Mouse (Mus musculus) stomach, postnatal 0 days (tissue): ENCODE data around the gene Rps2. TPM values are rescaled to one million over a fixed set of nuclear protein-coding genes. Genes with fewer than 3 reads are reported as not detected.

Experiments used
- ATAC-seq: fragments of 200-750 bp; cut with Nextera tagmentation; 2 replicates; pipeline ENCODE4 v1.8.0; 2017; ENCODE audit not compliant: low FRiP score, low TSS enrichment
- DNase-seq: peaks from one replicate; pipeline ENCODE4 v3.0.0-alpha.2; 2016; ENCODE audit warnings: low spot score
- H3K27ac ChIP-seq: fragments of 300-500 bp; sonication (generic); replicated peaks from 2 replicates; pipeline ENCODE4 v1.5.1; 2014; ENCODE audit warnings: mild to moderate bottlenecking, control low read depth
- H3K27me3 ChIP-seq: fragments of 300-500 bp; sonication (generic); 2 replicates; pipeline ENCODE4 v1.6.1; 2014; ENCODE audit warnings: low read length; ENCODE audit not compliant: control insufficient read depth, insufficient read depth
- H3K36me3 ChIP-seq: fragments of 300-500 bp; sonication (generic); 2 replicates; pipeline ENCODE4 v1.6.1; 2014; ENCODE audit warnings: low read length, mixed read lengths; ENCODE audit not compliant: control insufficient read depth, insufficient read depth
- H3K4me1 ChIP-seq: fragments of 300-500 bp; sonication (generic); replicated peaks from 2 replicates; pipeline ENCODE4 v1.6.1; 2014; ENCODE audit warnings: antibody characterized with exemption; ENCODE audit not compliant: control insufficient read depth, insufficient read depth
- H3K4me2 ChIP-seq: fragments of 300-500 bp; sonication (generic); replicated peaks from 2 replicates; pipeline ENCODE4 v1.6.1; 2014; ENCODE audit warnings: low read depth, mild to moderate bottlenecking, control low read depth, moderate library complexity
- H3K4me3 ChIP-seq: fragments of 300-500 bp; sonication (generic); 2 replicates; pipeline ENCODE4 v1.5.1; 2014; ENCODE audit warnings: low read depth, low read length, control low read depth
- H3K9ac ChIP-seq: fragments of 300-500 bp; sonication (generic); 2 replicates; pipeline ENCODE4 v1.6.1; 2014; ENCODE audit warnings: mild to moderate bottlenecking, low read length, control low read depth, mixed read lengths
- H3K9me3 ChIP-seq: fragments of 300-500 bp; sonication (generic); 2 replicates; pipeline ENCODE4 v1.6.1; 2016; ENCODE audit warnings: low read length; ENCODE audit not compliant: control insufficient read depth
- CTCF ChIP-seq: IDR thresholded peaks from 2 replicates; pipeline ENCODE4 v1.5.1; 2016; ENCODE audit warnings: antibody characterized with exemption, low read depth, mild to moderate bottlenecking, moderate library complexity
- EP300 ChIP-seq: optimal IDR thresholded peaks from 2 replicates; pipeline ENCODE3; 2016; ENCODE audit warnings: antibody characterized with exemption
- WGBS: fragments of 180-500 bp; shearing (Covaris S2); extraction: QIAGEN DNeasy Blood & Tissue Kit; methylation state at CpG from one replicate; pipeline ENCODE4 v1.1.7; 2014; 5-methylcytosine and 5-hydroxymethylcytosine counted together
- polyA plus RNA-seq: library from polyadenylated mRNA; unstranded; fragments of >200 nt; fragmentation: Nextera tagmentation; extraction: Ambion mirVana; gene quantifications from 2 replicates; pipeline ENCODE4 v1.2.1, GENCODE M21; 2015

Gene Rps2
- polyA plus RNA-seq, 1 experiment from 2014 or later: 1,135 TPM

DNA sequence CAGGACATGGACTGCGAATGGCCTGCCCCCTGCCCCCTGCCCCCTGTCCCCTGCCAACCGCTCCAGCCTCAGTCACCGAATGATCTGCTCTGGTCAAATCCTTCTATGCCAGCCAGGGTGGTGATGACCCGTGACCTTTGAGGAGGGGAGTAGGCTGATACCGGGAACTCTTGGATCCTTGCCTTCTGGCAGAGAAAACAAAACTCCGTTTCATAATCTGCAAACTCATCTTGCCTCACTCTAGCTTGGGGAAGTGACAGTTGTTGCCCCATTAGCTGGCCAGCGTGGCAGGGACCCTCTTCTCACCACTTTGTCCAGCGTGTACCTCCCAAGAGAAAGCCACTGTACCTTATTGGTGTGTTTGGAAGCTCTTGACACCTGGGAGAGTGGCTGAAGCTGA is 24.4 kb downstream of the Rps2 start:
- Histone ChIP-seq H3K4me1 (peaks cover 2% of the 10 kb centered on the region; the same call in 1 of the 2 replicates), H3K9ac (no peak overlapping the region), H3K4me2 (no peak overlapping the region), H3K36me3 (peaks cover 11% of the 10 kb centered on the region; the same call in 1 of the 2 replicates), H3K27me3 (no peaks in the 10 kb centered on the region), H3K9me3 (no peaks in the 10 kb centered on the region), H3K27ac (no peak overlapping the region), H3K4me3 (no peak overlapping the region)
- DNase-seq: no peak
- 75% methylated on average over 8 of the region's 8 CpGs for WGBS
- TF ChIP-seq CTCF (no peak), EP300 (no peak)
- no peak for ATAC-seq

DNA sequence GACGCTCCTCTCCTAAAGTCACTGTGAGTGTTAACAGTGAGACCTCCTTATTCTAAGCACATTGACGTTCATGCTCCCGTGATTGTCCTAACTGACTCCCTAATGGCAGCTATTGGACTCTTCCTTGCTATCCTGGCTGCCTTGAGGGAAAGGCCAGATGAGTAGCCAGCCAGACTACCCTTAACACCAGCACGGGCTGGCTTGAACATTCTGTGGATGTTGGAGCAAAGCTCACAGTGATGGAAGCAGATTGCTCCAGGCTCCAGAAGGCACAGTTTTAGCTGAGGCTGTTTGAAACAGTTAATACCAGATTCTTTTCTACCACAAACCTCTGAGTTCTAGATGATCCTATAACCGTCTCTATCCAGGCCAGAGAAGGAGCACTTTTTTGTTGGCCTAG is 26.0 kb downstream of the Rps2 start:
- Histone ChIP-seq H3K27me3 (no peaks in the 10 kb centered on the region), H3K27ac (no peak overlapping the region), H3K9ac (no peak overlapping the region), H3K36me3 (peaks cover 11% of the 10 kb centered on the region; the same call in 1 of the 2 replicates), H3K9me3 (no peaks in the 10 kb centered on the region), H3K4me1 (no peaks in the 10 kb centered on the region), H3K4me3 (no peak overlapping the region), H3K4me2 (no peak overlapping the region)
- DNase-seq: no peak
- TF ChIP-seq EP300 (no peak), CTCF (no peak)
- no peak for ATAC-seq
- WGBS: 73% methylated on average over 5 of the region's 5 CpGs

DNA sequence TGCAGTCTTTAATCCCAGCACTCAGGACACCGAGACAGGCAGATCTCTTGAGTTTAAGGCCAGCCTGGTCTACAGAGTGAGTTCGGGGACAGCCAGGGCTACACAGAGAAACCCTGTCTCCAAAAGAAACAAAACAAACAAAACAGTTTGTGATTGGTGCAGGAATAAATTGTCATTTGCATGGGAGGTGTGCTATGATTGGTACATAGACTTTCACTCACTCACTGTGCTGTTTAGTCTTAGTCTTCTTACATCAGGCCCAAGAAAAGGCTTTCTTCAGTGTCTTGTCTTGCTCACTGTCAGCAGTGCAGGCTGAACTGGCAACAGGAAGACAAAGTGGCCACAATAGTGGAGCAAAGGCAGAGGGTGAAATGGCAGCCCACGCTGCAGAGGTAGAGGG is 26.5 kb downstream of the Rps2 start:
- TF ChIP-seq CTCF (no peak), EP300 (no peak)
- Histone ChIP-seq H3K4me1 (no peaks in the 10 kb centered on the region), H3K27ac (no peak overlapping the region), H3K27me3 (no peaks in the 10 kb centered on the region), H3K9me3 (no peaks in the 10 kb centered on the region), H3K4me2 (no peak overlapping the region), H3K9ac (no peak overlapping the region), H3K4me3 (no peak overlapping the region), H3K36me3 (peaks cover 11% of the 10 kb centered on the region; the same call in 1 of the 2 replicates)
- ATAC-seq (no peak), DNase-seq (no peak)
- WGBS: 78% methylated on average over 3 of the region's 3 CpGs

DNA sequence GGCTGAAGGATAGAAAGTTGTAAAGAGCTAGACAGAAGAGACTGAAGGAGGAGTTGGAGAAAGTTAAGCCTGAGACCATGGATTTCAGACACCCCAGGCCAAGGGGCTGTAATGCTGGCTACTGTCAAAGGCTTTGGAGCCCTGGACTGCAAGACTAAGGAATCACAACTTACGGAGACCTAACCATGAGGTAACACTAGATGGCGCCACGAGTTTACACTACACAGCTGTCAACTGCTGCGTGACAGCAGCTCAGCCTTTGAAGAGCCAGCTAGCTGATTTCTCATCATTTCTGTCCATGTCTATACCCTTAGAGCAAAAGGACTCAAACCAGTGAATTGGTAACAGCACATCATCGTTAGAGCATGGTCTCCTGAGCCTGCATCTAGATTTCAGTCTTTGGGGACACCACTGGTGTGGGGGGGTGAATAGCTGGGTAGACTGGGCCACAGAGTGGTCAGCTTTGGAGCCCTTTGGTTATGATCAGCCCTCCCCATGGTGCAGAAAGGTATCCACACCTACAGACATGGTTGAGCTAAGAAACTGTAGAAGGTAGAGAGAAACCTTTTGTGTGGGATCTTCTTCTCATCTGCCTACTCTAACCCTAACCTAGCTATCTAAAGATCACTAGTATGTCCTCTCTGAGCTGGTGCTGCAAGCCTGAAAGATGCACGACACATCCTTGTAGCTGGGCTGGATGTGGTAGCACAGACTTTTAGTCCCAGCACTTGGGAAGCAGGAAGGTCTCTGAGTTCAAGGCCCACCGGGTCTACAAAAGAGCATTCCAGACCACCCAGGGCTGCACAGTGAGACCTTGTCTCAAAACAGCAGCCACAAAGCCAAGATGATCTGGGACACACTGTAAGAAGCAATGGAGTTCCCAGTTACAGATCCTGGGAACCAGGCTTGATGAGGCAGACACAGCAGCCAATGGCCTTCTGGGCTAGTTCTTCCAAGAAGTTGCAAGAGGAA is 27.9 kb downstream of the Rps2 start:
- Histone ChIP-seq H3K4me1 (no peaks in the 10 kb centered on the region), H3K36me3 (peaks cover 10% of the 10 kb centered on the region; the same call in 1 of the 2 replicates), H3K27ac (no peak overlapping the region), H3K4me2 (no peak overlapping the region), H3K9me3 (no peaks in the 10 kb centered on the region), H3K4me3 (no peak overlapping the region), H3K27me3 (no peaks in the 10 kb centered on the region), H3K9ac (no peak overlapping the region)
- TF ChIP-seq CTCF (peak; percentile 97), EP300 (no peak)
- ATAC-seq (peak; percentile 77), DNase-seq (peak; percentile 82)
- 16% methylated on average over 7 of the region's 7 CpGs for WGBS

DNA sequence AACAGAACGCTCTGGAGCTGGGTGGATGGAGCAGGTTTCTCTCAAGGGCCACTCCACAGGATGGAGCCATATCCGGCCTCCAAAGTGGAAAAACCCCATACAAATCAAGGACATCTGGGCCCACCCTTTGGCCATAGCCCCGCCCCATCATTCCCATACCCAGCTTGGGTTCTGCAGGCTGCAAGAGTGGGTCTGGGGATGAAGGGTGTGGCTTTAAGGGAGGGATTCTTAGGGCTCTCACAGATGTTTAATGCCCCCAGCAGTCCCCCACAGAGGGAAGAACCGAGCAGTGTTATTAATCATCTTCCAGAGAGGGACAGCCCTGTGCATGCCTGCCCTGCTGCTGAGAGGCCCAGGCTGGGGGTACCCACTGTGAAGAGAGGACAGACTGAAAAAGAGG is 29.1 kb downstream of the Rps2 start:
- no peak overlapping the region for H3K4me3 ChIP-seq
- H3K27ac ChIP-seq: no peak overlapping the region
- no peak overlapping the region for H3K9ac ChIP-seq
- no peaks in the 10 kb centered on the region for H3K27me3 ChIP-seq
- H3K4me2 ChIP-seq: no peak overlapping the region
- H3K36me3 ChIP-seq: 0 out of 2 replicates have a peak, but pooled peaks cover 1% of the 10 kb centered on the region
- TF ChIP-seq CTCF (no peak), EP300 (no peak)
- no peaks in the 10 kb centered on the region for H3K9me3 ChIP-seq
- no peak for ATAC-seq
- 48% methylated on average over 4 of the region's 4 CpGs for WGBS
- no peak for DNase-seq
- no peaks in the 10 kb centered on the region for H3K4me1 ChIP-seq

DNA sequence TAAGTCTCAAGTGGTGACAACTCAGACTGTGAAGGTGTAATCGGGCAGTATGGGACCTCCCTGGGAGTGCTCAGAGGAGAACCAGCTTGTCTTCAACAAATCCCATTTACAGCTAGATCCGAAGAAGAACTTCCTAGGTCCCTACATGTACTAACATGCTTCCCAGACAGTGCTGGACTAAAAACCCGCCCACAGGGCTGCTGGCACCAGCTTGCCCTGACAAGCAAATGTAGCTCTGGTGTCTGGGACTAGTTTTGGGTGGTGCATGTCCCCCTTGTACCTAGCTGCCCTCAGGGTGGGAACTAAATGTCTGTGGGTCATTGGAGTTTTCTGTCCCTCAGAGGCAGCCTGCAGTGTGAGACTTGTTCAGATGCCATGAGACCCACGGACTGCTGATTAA is 33.6 kb downstream of the Rps2 start:
- Histone ChIP-seq H3K4me1 (peaks cover 8% of the 10 kb centered on the region), H3K4me2 (peak overlapping the region; percentile 20), H3K27me3 (peaks cover 13% of the 10 kb centered on the region; the same call in 1 of the 2 replicates), H3K9ac (no peak overlapping the region), H3K4me3 (no peak overlapping the region), H3K27ac (no peak overlapping the region), H3K36me3 (no peaks in the 10 kb centered on the region), H3K9me3 (no peaks in the 10 kb centered on the region)
- TF ChIP-seq CTCF: no peak
- TF ChIP-seq EP300: no peak
- DNase-seq (no peak), ATAC-seq (no peak)
- WGBS: 12% methylated on average over 4 of the region's 4 CpGs
